Mouse (Mus musculus): ENCODE measurements around the gene Susd4. TPM values are rescaled to one million over a fixed set of nuclear protein-coding genes. Genes with fewer than 3 reads are reported as not detected.

The Susd4 gene
- polyA plus RNA-seq, 1 experiment from 2014 or later, result 22.8 TPM

- Histone ChIP-seq H3K36me3 (no peaks in the 10 kb centered on the region), H3K9me3 (no peaks in the 10 kb centered on the region), H3K27ac (no peak overlapping the region), H3K4me1 (no peaks in the 10 kb centered on the region), H3K4me2 (no peak overlapping the region), H3K4me3 (no peak overlapping the region), H3K9ac (no peak overlapping the region), H3K27me3 (no peaks in the 10 kb centered on the region)
- WGBS, result 35% methylated on average over 3 of the region's 6 CpGs
- no peak for ATAC-seq (ENCODE audit: borderline replicate concordance, extremely low read depth, low FRiP score, low TSS enrichment)
Observed at GRCm38 (mm10) chr1:182935469-182935868, 171.8 kb downstream of the Susd4 start.

GRCm38 (mm10) chr1:182937486-182938120 lies 173.9 kb downstream of the Susd4 start:
- ATAC-seq (ENCODE audit: borderline replicate concordance, extremely low read depth, low FRiP score, low TSS enrichment), result no peak
- Histone ChIP-seq H3K27ac (no peak overlapping the region), H3K4me3 (no peak overlapping the region), H3K9me3 (no peaks in the 10 kb centered on the region), H3K27me3 (no peaks in the 10 kb centered on the region), H3K4me1 (no peaks in the 10 kb centered on the region), H3K4me2 (no peak overlapping the region), H3K36me3 (no peaks in the 10 kb centered on the region), H3K9ac (no peak overlapping the region)
- 77% methylated on average over 10 of the region's 10 CpGs for WGBS

- no peak overlapping the region for H3K27ac ChIP-seq
- H3K27me3 ChIP-seq, result no peaks in the 10 kb centered on the region
- ATAC-seq (ENCODE audit: borderline replicate concordance, extremely low read depth, low FRiP score, low TSS enrichment), result no peak
- WGBS, result 77% methylated on average over 2 of the region's 2 CpGs
- no peaks in the 10 kb centered on the region for H3K4me1 ChIP-seq
- H3K4me3 ChIP-seq, result no peak overlapping the region
- H3K9ac ChIP-seq, result no peak overlapping the region
- no peak overlapping the region for H3K4me2 ChIP-seq
- no peaks in the 10 kb centered on the region for H3K9me3 ChIP-seq
- H3K36me3 ChIP-seq, result no peaks in the 10 kb centered on the region
Observed at GRCm38 (mm10) chr1:182941921-182942320, 178.3 kb downstream of the Susd4 start.

- no peak overlapping the region for H3K4me3 ChIP-seq
- ATAC-seq (ENCODE audit: borderline replicate concordance, extremely low read depth, low FRiP score, low TSS enrichment), result no peak
- H3K9ac ChIP-seq, result no peak overlapping the region
- H3K9me3 ChIP-seq, result no peaks in the 10 kb centered on the region
- H3K36me3 ChIP-seq, result no peaks in the 10 kb centered on the region
- no peak overlapping the region for H3K4me2 ChIP-seq
- no peaks in the 10 kb centered on the region for H3K27me3 ChIP-seq
- WGBS, result 80% methylated on average over 3 of the region's 3 CpGs
- H3K27ac ChIP-seq, result no peak overlapping the region
- H3K4me1 ChIP-seq, result no peaks in the 10 kb centered on the region
Observed at GRCm38 (mm10) chr1:182943911-182944310, 180.3 kb downstream of the Susd4 start.

GRCm38 (mm10) chr1:182944638-182945037 lies 181.0 kb downstream of the Susd4 start:
- ATAC-seq (ENCODE audit: borderline replicate concordance, extremely low read depth, low FRiP score, low TSS enrichment), result no peak
- H3K27me3 ChIP-seq, result no peaks in the 10 kb centered on the region
- H3K27ac ChIP-seq, result no peak overlapping the region
- no peak overlapping the region for H3K4me2 ChIP-seq
- no peak overlapping the region for H3K4me3 ChIP-seq
- no peak overlapping the region for H3K9ac ChIP-seq
- 66% methylated on average over 5 of the region's 5 CpGs for WGBS
- no peaks in the 10 kb centered on the region for H3K36me3 ChIP-seq
- no peaks in the 10 kb centered on the region for H3K9me3 ChIP-seq
- no peaks in the 10 kb centered on the region for H3K4me1 ChIP-seq

- Histone ChIP-seq H3K4me2 (no peak overlapping the region), H3K27me3 (no peaks in the 10 kb centered on the region), H3K4me1 (no peaks in the 10 kb centered on the region), H3K9ac (no peak overlapping the region), H3K36me3 (no peaks in the 10 kb centered on the region), H3K27ac (no peak overlapping the region), H3K9me3 (no peaks in the 10 kb centered on the region), H3K4me3 (no peak overlapping the region)
- no peak for ATAC-seq (ENCODE audit: borderline replicate concordance, extremely low read depth, low FRiP score, low TSS enrichment)
- WGBS, result 78% methylated on average over 6 of the region's 6 CpGs
Observed at GRCm38 (mm10) chr1:182945561-182945960, 181.9 kb downstream of the Susd4 start.

Other genes starting within 250 kb of the Susd4 start
- gene Capn2, start 246.3 kb upstream of the Susd4 start, polyA plus RNA-seq (2015; fragmentation: Nextera tagmentation; extraction: Ambion mirVana), result 135 and 136 TPM in 2 replicates
- 0.09 TPM in 1 of 2 replicates, not detected in the other for gene Capn8, start 198.9 kb upstream of the Susd4 start, polyA plus RNA-seq (2015; fragmentation: Nextera tagmentation; extraction: Ambion mirVana)
- gene Ccdc185, start 14.7 kb upstream of the Susd4 start, polyA plus RNA-seq (2015; fragmentation: Nextera tagmentation; extraction: Ambion mirVana), result not detected in 2 replicates
- gene Tlr5, start 190.9 kb downstream of the Susd4 start, polyA plus RNA-seq (2015; fragmentation: Nextera tagmentation; extraction: Ambion mirVana), result 1.2 and 1.3 TPM in 2 replicates

Measured in lung, embryonic 15.5 days (tissue).